Mouse (Mus musculus) E14TG2a.4 (cell line): ENCODE measurements around the gene Apoc1.

ENCODE experiments used
- H3K27me3 ChIP-seq: 2 replicates; pipeline ENCODE4 v1.6.1; 2014; ENCODE audit warnings: low read length, control low read depth; ENCODE audit not compliant: insufficient read depth
- H3K36me3 ChIP-seq: 2 replicates; pipeline ENCODE4 v1.6.1; 2014; ENCODE audit warnings: low read length, control low read depth; ENCODE audit not compliant: insufficient read depth
- H3K4me1 ChIP-seq: replicated peaks from 2 replicates; pipeline ENCODE4 v1.6.1; 2014; ENCODE audit warnings: low read depth, low read length, control low read depth
- H3K4me3 ChIP-seq: replicated peaks from 2 replicates; pipeline ENCODE4 v1.5.1; 2014; ENCODE audit warnings: mild to moderate bottlenecking, low read length
- H3K9me3 ChIP-seq: 2 replicates; pipeline ENCODE4 v1.6.1; 2014; ENCODE audit warnings: low read length, control low read depth
- CTCF ChIP-seq: conservative IDR thresholded peaks from 2 replicates; pipeline ENCODE4 v1.5.1; 2014; ENCODE audit warnings: low read length
- NANOG ChIP-seq: IDR thresholded peaks from 2 replicates; pipeline ENCODE4 v1.6.1; 2014; ENCODE audit warnings: borderline replicate concordance, low read length, mixed read lengths
- POU5F1 ChIP-seq: IDR thresholded peaks from 2 replicates; pipeline ENCODE4 v1.6.1; 2014; ENCODE audit warnings: low read length, borderline replicate concordance

The Apoc1 gene

GRCm38 (mm10) chr7:19673083-19673699, 19.3 kb downstream of the Apoc1 start:
- Histone ChIP-seq H3K4me3 (no peak overlapping the region), H3K9me3 (no peaks in the 10 kb centered on the region), H3K27me3 (no peaks in the 10 kb centered on the region), H3K4me1 (peaks cover 27% of the 10 kb centered on the region), H3K36me3 (no peaks in the 10 kb centered on the region)
- TF ChIP-seq NANOG (no peak), POU5F1 (no peak), CTCF (no peak)

GRCm38 (mm10) chr7:19671511-19671910, 20.9 kb downstream of the Apoc1 start:
- Histone ChIP-seq H3K9me3 (no peaks in the 10 kb centered on the region), H3K4me3 (no peak overlapping the region), H3K27me3 (peaks cover 5% of the 10 kb centered on the region), H3K4me1 (peaks cover 27% of the 10 kb centered on the region), H3K36me3 (no peaks in the 10 kb centered on the region)
- TF ChIP-seq CTCF (no peak), POU5F1 (no peak), NANOG (no peak)

GRCm38 (mm10) chr7:19668947-19669721, 23.3 kb downstream of the Apoc1 start:
- peaks cover 31% of the 10 kb centered on the region for H3K4me1 ChIP-seq
- no peaks in the 10 kb centered on the region for H3K9me3 ChIP-seq
- H3K27me3 ChIP-seq = peaks cover 5% of the 10 kb centered on the region
- TF ChIP-seq NANOG (0 out of 2 replicates have a peak, but pooled peaks have one; percentile 6), POU5F1 (no peak), CTCF (peak; percentile 90)
- H3K4me3 ChIP-seq = peak overlapping the region; percentile 66
- H3K36me3 ChIP-seq = no peaks in the 10 kb centered on the region

GRCm38 (mm10) chr7:19667434-19667833, 25.0 kb downstream of the Apoc1 start:
- Histone ChIP-seq H3K36me3 (peaks cover 6% of the 10 kb centered on the region), H3K4me1 (peaks cover 38% of the 10 kb centered on the region), H3K27me3 (peaks cover 5% of the 10 kb centered on the region), H3K9me3 (no peaks in the 10 kb centered on the region), H3K4me3 (no peak overlapping the region)
- TF ChIP-seq NANOG (no peak), POU5F1 (no peak), CTCF (no peak)

GRCm38 (mm10) chr7:19666750-19667149, 25.7 kb downstream of the Apoc1 start:
- H3K27me3 ChIP-seq = peaks cover 5% of the 10 kb centered on the region
- TF ChIP-seq CTCF (peak; percentile 27; the same call in 1 of the 2 replicates), NANOG (no peak)

GRCm38 (mm10) chr7:19664955-19665841, 27.3 kb downstream of the Apoc1 start, which contains the start of gene Clptm1:
Clptm1 (minus strand) TSS chr7:19665033.
- peaks cover 28% of the 10 kb centered on the region for H3K36me3 ChIP-seq
- TF ChIP-seq CTCF = peak; percentile 28; the same call in 1 of the 2 replicates
- no peak for TF ChIP-seq POU5F1
- no peaks in the 10 kb centered on the region for H3K9me3 ChIP-seq

More at GRCm38 (mm10) chr7:19666750-19667149, 25.7 kb downstream of the Apoc1 start:
- peaks cover 13% of the 10 kb centered on the region for H3K36me3 ChIP-seq
- no peak overlapping the region for H3K4me3 ChIP-seq
- peaks cover 45% of the 10 kb centered on the region for H3K4me1 ChIP-seq
- no peaks in the 10 kb centered on the region for H3K9me3 ChIP-seq

GRCm38 (mm10) chr7:19664455-19664954, 28.0 kb downstream of the Apoc1 start:
- Histone ChIP-seq H3K9me3 (no peaks in the 10 kb centered on the region), H3K27me3 (peaks cover 5% of the 10 kb centered on the region), H3K4me3 (peak overlapping the region; percentile 100)

More at GRCm38 (mm10) chr7:19664955-19665841, 27.3 kb downstream of the Apoc1 start, which contains the start of gene Clptm1:
- peaks cover 5% of the 10 kb centered on the region for H3K27me3 ChIP-seq
- H3K4me3 ChIP-seq = peak within 1 kb of the TSS; percentile 100
- peaks cover 46% of the 10 kb centered on the region for H3K4me1 ChIP-seq

GRCm38 (mm10) chr7:19663940-19664339, 28.5 kb downstream of the Apoc1 start:
- Histone ChIP-seq H3K4me3 (peak overlapping the region; percentile 100), H3K36me3 (peaks cover 40% of the 10 kb centered on the region), H3K4me1 (peaks cover 43% of the 10 kb centered on the region), H3K9me3 (no peaks in the 10 kb centered on the region), H3K27me3 (peaks cover 5% of the 10 kb centered on the region)
- TF ChIP-seq CTCF (no peak), NANOG (no peak), POU5F1 (no peak)

More at GRCm38 (mm10) chr7:19664455-19664954, 28.0 kb downstream of the Apoc1 start:
- no peak for TF ChIP-seq POU5F1
- Histone ChIP-seq H3K4me1 (peaks cover 48% of the 10 kb centered on the region), H3K36me3 (peaks cover 35% of the 10 kb centered on the region)
